Mouse (Mus musculus) liver, embryonic 14.5 days (tissue): ENCODE results near the gene Gm21985. TPM values are rescaled to one million over a fixed set of nuclear protein-coding genes. Genes with fewer than 3 reads are reported as not detected.

Experiments
- ATAC-seq: fragments of 200-750 bp; cut with Nextera tagmentation; 2 replicates; pipeline ENCODE4 v1.8.0; 2017; ENCODE audit warnings: moderate number of reproducible peaks, mild to moderate bottlenecking, moderate library complexity; ENCODE audit not compliant: insufficient read depth
- DNase-seq, 3 experiments: peaks; one replicate each; pipeline ENCODE4 v3.0.0-alpha.2; 2012 to 2013; ENCODE audit warnings: low read depth in 3 of 3, low spot score in 3 of 3
- H3K27ac ChIP-seq: fragments of 300-500 bp; sonication (generic); 2 replicates; pipeline ENCODE4 v1.5.1; 2014; ENCODE audit warnings: moderate library complexity, mild to moderate bottlenecking, control low read depth, inconsistent platforms
- H3K27me3 ChIP-seq: fragments of 300-500 bp; sonication (generic); 2 replicates; pipeline ENCODE4 v1.6.1; 2014; ENCODE audit warnings: mild to moderate bottlenecking, low read length, moderate library complexity; ENCODE audit not compliant: control insufficient read depth, insufficient read depth
- H3K36me3 ChIP-seq: fragments of 300-500 bp; sonication (generic); replicated peaks from 2 replicates; pipeline ENCODE4 v1.6.1; 2014; ENCODE audit warnings: low read depth; ENCODE audit not compliant: control insufficient read depth, insufficient read depth
- H3K4me1 ChIP-seq, 2 experiments: fragments of 200-500 bp in 1 of 2; fragments of 300-500 bp in 1 of 2; sonication (generic) in 1 of 2; replicated peaks; 2 replicates each; pipeline ENCODE4 v1.6.1; 2012 to 2014; ENCODE audit warnings: antibody characterized with exemption in 1 of 2, inconsistent platforms in 1 of 2, low read length in 1 of 2; ENCODE audit not compliant: control insufficient read depth in 2 of 2, insufficient read depth in 2 of 2
- H3K4me2 ChIP-seq: fragments of 300-500 bp; sonication (generic); 2 replicates; pipeline ENCODE4 v1.6.1; 2014; ENCODE audit warnings: low read depth, mild to moderate bottlenecking, control low read depth, moderate library complexity
- H3K4me3 ChIP-seq, 2 experiments: fragments of 200-500 bp in 1 of 2; fragments of 300-500 bp in 1 of 2; sonication (generic) in 1 of 2; 2 replicates each; pipeline ENCODE4 v1.5.1; 2012 to 2014; ENCODE audit warnings: low read depth in 2 of 2, low read length in 2 of 2, mild to moderate bottlenecking in 2 of 2, control low read depth in 1 of 2, inconsistent platforms in 1 of 2, moderate library complexity in 1 of 2; ENCODE audit not compliant: insufficient read depth in 1 of 2
- H3K9ac ChIP-seq: fragments of 300-500 bp; sonication (generic); replicated peaks from 2 replicates; pipeline ENCODE4 v1.6.1; 2014; ENCODE audit warnings: mild to moderate bottlenecking, control low read depth, moderate library complexity
- H3K9me3 ChIP-seq: fragments of 300-500 bp; sonication (generic); 2 replicates; pipeline ENCODE4 v1.6.1; 2016; ENCODE audit warnings: low read length, mixed read lengths; ENCODE audit not compliant: control insufficient read depth
- CTCF ChIP-seq: IDR thresholded peaks from 2 replicates; pipeline ENCODE4 v1.5.1; 2016; ENCODE audit warnings: antibody characterized with exemption, low read depth, control low read depth
- EP300 ChIP-seq: IDR thresholded peaks from 2 replicates; pipeline ENCODE4 v1.6.1; 2016; ENCODE audit warnings: antibody characterized with exemption, low read depth
- WGBS: fragments of 180-500 bp; shearing (Covaris S2); extraction: QIAGEN DNeasy Blood & Tissue Kit; methylation state at CpG from one replicate; pipeline ENCODE4 v1.1.7; 2014; ENCODE audit not compliant: insufficient replicate concordance; 5-methylcytosine and 5-hydroxymethylcytosine counted together
- polyA plus RNA-seq, 2 experiments: library from polyadenylated mRNA; depleted of rRNA in 1 of 2; stranded (reverse) in 1 of 2; unstranded in 1 of 2; fragments of >200 nt; fragmentation: Nextera tagmentation in 1 of 2; extraction: Ambion mirVana in 1 of 2; gene quantifications; 2 replicates each; pipeline versions ENCODE4 v1.2.1 to v1.2.3; 2012 to 2014

Gene Gm21985
- polyA plus RNA-seq (2012; rRNA removed) (not detected in 2 replicates), polyA plus RNA-seq (2014; fragmentation: Nextera tagmentation; extraction: Ambion mirVana) (not detected in 2 replicates)

DNA sequence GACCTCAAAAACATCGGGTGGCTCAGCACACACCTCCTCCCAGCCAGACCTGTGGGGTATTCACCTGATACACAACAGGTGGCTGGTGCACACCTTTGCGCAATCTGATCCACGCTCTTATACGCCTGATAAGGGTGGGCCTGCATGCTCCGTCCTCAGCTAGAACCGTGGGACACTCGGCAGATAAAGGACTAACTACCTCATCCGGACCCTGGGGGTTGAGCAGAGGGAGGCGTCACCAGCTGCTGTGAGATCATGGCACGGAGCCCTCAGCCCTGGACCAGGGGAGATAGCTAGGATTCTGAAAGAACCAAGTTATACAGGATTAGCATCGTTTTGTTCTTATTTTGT, at the start of gene Gm21985:
Gene Gm21985, plus strand, starts transcription at position 73 of the 351 bp plus-strand sequence.
- Histone ChIP-seq H3K36me3 (no peaks in the 10 kb centered on the region), H3K9me3 (no peaks in the 10 kb centered on the region), H3K4me1 (peaks cover 10 to 24% of the 10 kb centered on the region in 2 experiments; a peak in 3 of 4 replicates), H3K27ac (peak within 1 kb of the TSS; percentile 65), H3K4me3 (peak within 1 kb of the TSS; percentile 74 to 91), H3K27me3 (no peaks in the 10 kb centered on the region), H3K4me2 (peak within 1 kb of the TSS; percentile 95), H3K9ac (peak within 1 kb of the TSS; percentile 85)
- peak in 1 of 3 experiments; percentile 48 for DNase-seq
- TF ChIP-seq EP300 (no peak), CTCF (no peak)
- 2% methylated on average over 11 of the region's 11 CpGs for WGBS
- ATAC-seq, result peak; percentile 51

DNA sequence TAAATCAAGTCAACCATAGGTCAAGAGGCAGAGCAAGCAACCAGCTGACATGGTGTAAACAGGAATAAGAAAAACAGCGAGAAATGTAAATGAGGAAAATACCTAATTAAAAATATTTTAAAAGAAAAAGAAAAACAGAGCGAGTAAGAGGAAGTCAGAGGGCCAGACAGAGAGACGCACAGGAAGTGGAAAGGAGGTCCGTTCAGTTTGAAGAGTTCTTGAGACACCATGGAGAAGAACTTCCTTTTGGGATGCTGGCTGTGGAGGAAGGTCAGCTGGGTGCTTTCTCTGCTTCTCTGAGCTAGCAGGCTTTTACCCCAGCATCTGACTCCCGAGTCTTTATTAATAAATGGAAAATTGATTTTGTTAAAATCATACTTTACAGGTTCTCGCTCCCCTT, 48.5 kb upstream of the Gm21985 start:
- no peak overlapping the region for H3K27ac ChIP-seq
- H3K4me1 ChIP-seq, result no peaks in the 10 kb centered on the region
- H3K4me3 ChIP-seq, result no peak overlapping the region
- 41% methylated on average over 6 of the region's 6 CpGs for WGBS
- no peaks in the 10 kb centered on the region for H3K27me3 ChIP-seq
- H3K36me3 ChIP-seq, result no peaks in the 10 kb centered on the region
- H3K9me3 ChIP-seq, result no peaks in the 10 kb centered on the region
- ATAC-seq (no peak), DNase-seq (no peak)
- TF ChIP-seq EP300 (no peak), CTCF (no peak)
- no peak overlapping the region for H3K9ac ChIP-seq
- H3K4me2 ChIP-seq, result no peak overlapping the region

DNA sequence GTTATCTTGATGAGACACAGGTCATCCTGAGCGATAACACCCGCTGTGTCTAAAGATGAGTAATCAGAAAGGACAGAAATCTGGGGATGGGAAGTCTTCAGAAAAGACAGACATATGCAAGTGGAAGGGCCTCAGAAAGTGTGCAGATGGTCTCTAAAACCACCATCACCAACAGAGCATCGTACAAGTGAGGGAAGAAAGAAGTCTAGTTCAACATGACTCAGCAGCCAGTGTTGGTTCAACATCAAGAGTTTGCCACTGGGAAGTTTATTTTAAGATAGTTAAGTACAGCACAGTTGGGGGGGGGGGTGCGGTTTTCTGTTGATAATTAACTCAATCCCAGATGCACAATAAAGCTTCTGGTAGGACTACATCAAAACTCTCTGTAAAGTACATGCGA, 45.2 kb upstream of the Gm21985 start:
- DNase-seq, result no peak
- no peak for ATAC-seq
- no peaks in the 10 kb centered on the region for H3K4me1 ChIP-seq
- H3K4me2 ChIP-seq, result no peak overlapping the region
- H3K36me3 ChIP-seq, result no peaks in the 10 kb centered on the region
- no peak overlapping the region for H3K27ac ChIP-seq
- H3K9me3 ChIP-seq, result no peaks in the 10 kb centered on the region
- TF ChIP-seq CTCF (no peak), EP300 (no peak)
- WGBS, result 51% methylated on average over 5 of the region's 5 CpGs
- no peak overlapping the region for H3K9ac ChIP-seq
- H3K4me3 ChIP-seq, result no peak overlapping the region
- H3K27me3 ChIP-seq, result no peaks in the 10 kb centered on the region

DNA sequence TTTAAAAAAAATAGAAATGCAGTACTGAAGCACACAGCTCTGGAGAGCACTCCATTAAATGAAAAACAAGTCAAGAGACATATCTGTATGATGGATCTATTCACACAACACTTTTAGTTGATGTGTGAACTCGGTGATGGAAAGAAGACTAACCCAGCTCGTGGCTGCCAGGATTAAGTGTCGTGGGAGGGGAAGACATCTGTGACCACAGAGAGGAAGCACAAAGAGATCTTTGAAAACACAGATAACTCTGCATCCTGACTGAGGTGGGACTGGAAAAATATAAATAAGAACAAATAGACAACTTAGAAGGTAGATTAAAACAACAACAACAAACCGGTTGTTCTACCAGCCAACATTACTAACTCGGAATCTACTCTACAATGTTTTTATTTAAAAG, 43.5 kb upstream of the Gm21985 start:
- no peak for DNase-seq
- WGBS, result 20% methylated on average over 5 of the region's 5 CpGs
- no peak for ATAC-seq
- Histone ChIP-seq H3K4me3 (no peak overlapping the region), H3K9ac (no peak overlapping the region), H3K9me3 (no peaks in the 10 kb centered on the region), H3K27ac (no peak overlapping the region), H3K27me3 (no peaks in the 10 kb centered on the region), H3K36me3 (no peaks in the 10 kb centered on the region), H3K4me2 (no peak overlapping the region), H3K4me1 (no peaks in the 10 kb centered on the region)
- TF ChIP-seq CTCF, result no peak
- TF ChIP-seq EP300, result no peak

DNA sequence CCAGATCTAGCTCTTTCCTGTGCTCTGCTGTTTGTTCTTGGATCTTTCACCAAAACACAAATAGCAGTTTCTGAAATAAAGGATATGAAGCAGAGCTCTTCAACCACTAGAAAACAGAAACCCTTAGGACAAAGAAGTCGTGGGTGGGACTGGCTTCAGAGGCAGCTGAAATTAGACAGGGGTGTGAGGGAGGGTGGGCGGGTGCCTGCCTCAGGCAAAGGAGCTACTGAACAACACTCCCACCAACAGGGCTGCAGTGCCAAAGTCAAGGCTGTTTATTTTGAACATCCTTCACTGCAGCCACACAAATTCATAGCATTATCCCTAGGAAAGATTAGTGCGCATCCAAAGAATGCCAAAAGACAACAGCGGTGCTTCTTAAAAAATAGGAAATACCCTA, 41.8 kb upstream of the Gm21985 start:
- WGBS, result 62% methylated on average over 4 of the region's 4 CpGs
- H3K27me3 ChIP-seq, result no peaks in the 10 kb centered on the region
- ATAC-seq (no peak), DNase-seq (no peak)
- H3K9ac ChIP-seq, result no peak overlapping the region
- no peak overlapping the region for H3K27ac ChIP-seq
- H3K4me3 ChIP-seq, result no peak overlapping the region
- H3K9me3 ChIP-seq, result no peaks in the 10 kb centered on the region
- H3K36me3 ChIP-seq, result no peaks in the 10 kb centered on the region
- H3K4me2 ChIP-seq, result no peak overlapping the region
- TF ChIP-seq EP300 (no peak), CTCF (no peak)
- no peaks in the 10 kb centered on the region for H3K4me1 ChIP-seq
